Mouse (Mus musculus): ENCODE data around the gene Tmem231. TPM values are rescaled to one million over a fixed set of nuclear protein-coding genes. Genes with fewer than 3 reads are reported as not detected.

Gene Tmem231
- polyA plus RNA-seq, 1 experiment: 2.1 TPM

- no peak overlapping the region for H3K4me3 ChIP-seq (ENCODE audit: extremely low read depth, insufficient read depth, insufficient read length)
- 38% methylated on average over 7 of the region's 7 CpGs for WGBS
- H3K4me1 ChIP-seq (ENCODE audit: control insufficient read depth, insufficient read depth, insufficient read length): no peaks in the 10 kb centered on the region
These were observed 45.5 kb downstream of the Tmem231 start for GRCm38 (mm10) chr8:111888091-111888650.

DNA sequence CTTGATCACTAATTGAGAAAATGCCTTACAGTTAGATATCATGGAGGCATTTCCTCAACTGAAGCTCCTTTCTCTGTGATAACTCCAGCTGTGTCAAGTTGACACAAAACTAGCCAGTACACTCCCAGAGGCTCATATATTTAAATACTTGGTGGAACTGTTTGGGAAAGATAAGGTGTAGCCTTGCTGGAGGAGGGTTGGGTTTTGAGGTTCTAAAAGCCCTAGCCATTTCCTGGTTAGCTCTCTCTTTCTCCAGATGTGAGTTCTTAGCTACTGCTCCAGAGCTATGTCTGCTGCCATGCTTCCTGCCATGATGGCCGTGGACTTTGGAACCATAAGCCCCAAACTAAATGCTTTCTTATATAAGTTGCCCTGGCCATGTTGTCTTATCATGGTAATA is 46.2 kb downstream of the Tmem231 start:
- Histone ChIP-seq H3K27ac (ENCODE audit: insufficient read depth, low read length) (no peak overlapping the region), H3K36me3 (ENCODE audit: control insufficient read depth, insufficient read depth, low read length) (no peaks in the 10 kb centered on the region), H3K4me3 (ENCODE audit: extremely low read depth, insufficient read depth, insufficient read length) (no peak overlapping the region), H3K27me3 (ENCODE audit: control insufficient read depth, insufficient read depth, low read length) (peaks cover 1% of the 10 kb centered on the region; the same call in 1 of the 2 replicates), H3K4me1 (ENCODE audit: control insufficient read depth, insufficient read depth, insufficient read length) (no peaks in the 10 kb centered on the region)
- TF ChIP-seq POLR2A (IDR thresholded peaks at IDR 0.05; ENCODE audit: low read depth, low read length): no peak
- no peak for TF ChIP-seq CTCF (IDR thresholded peaks at IDR 0.05; ENCODE audit: extremely low read depth, insufficient read depth, insufficient read length, insufficient replicate concordance)
- no peak for DNase-seq (ENCODE audit: low read depth in 1 of 2, low spot score in 2 of 2)
- 65% methylated on average over 1 of the region's 1 CpGs for WGBS

More at GRCm38 (mm10) chr8:111888091-111888650, 45.5 kb downstream of the Tmem231 start:
- DNase-seq (ENCODE audit: low read depth in 1 of 2, low spot score in 2 of 2): no peak
- H3K27ac ChIP-seq (ENCODE audit: insufficient read depth, low read length): no peak overlapping the region
- H3K36me3 ChIP-seq (ENCODE audit: control insufficient read depth, insufficient read depth, low read length): no peaks in the 10 kb centered on the region
- peaks cover 1% of the 10 kb centered on the region; the same call in 1 of the 2 replicates for H3K27me3 ChIP-seq (ENCODE audit: control insufficient read depth, insufficient read depth, low read length)
- TF ChIP-seq POLR2A (IDR thresholded peaks at IDR 0.05; ENCODE audit: low read depth, low read length) (no peak), CTCF (IDR thresholded peaks at IDR 0.05; ENCODE audit: extremely low read depth, insufficient read depth, insufficient read length, insufficient replicate concordance) (no peak)

DNA sequence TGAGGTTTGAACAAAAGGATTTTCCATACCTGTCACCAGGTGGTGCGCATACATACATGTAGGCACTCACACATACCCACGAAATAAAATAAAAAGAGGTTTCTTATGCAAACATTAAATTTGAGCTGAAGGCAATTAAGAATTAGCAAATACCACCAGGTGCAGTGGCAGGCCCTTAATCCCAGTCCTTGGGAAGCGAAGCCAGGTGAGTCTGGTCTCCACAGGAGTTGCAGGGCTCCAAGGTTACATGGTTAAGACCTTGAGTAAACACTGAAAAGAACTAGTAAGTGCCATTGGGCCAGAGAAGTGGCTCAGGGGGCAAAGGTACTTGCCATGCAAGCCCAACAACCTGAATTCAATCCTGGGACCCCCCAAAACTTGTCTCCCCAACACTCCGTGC is 50.1 kb downstream of the Tmem231 start:
- TF ChIP-seq CTCF (IDR thresholded peaks at IDR 0.05; ENCODE audit: extremely low read depth, insufficient read depth, insufficient read length, insufficient replicate concordance) (no peak), POLR2A (IDR thresholded peaks at IDR 0.05; ENCODE audit: low read depth, low read length) (no peak)
- H3K27me3 ChIP-seq (ENCODE audit: control insufficient read depth, insufficient read depth, low read length): peaks cover 1% of the 10 kb centered on the region; the same call in 1 of the 2 replicates
- H3K27ac ChIP-seq (ENCODE audit: insufficient read depth, low read length): no peak overlapping the region
- 89% methylated on average over 4 of the region's 4 CpGs for WGBS
- DNase-seq (ENCODE audit: low read depth in 1 of 2, low spot score in 2 of 2): no peak
- no peak overlapping the region for H3K4me3 ChIP-seq (ENCODE audit: extremely low read depth, insufficient read depth, insufficient read length)
- H3K4me1 ChIP-seq (ENCODE audit: control insufficient read depth, insufficient read depth, insufficient read length): no peaks in the 10 kb centered on the region
- H3K36me3 ChIP-seq (ENCODE audit: control insufficient read depth, insufficient read depth, low read length): no peaks in the 10 kb centered on the region

DNA sequence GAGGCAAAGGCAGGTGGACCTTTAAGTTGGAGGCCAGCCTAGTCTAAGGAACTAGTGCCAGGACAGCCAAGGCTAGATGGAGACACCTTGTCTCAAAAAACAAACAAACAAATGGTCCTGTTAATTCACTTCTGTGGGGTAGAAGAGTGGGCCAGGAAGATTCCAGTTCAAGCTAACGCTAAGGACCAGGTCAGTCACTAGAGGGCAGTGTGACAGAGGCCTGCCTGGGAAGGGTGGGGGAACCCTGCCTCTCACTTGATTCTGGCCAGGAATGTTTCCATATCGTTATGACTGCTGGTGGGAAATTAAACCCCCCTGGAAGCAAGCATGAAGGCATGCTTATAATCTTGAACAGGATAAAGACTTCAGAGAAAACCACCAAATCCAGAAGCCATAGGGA is 52.1 kb downstream of the Tmem231 start:
- H3K36me3 ChIP-seq (ENCODE audit: control insufficient read depth, insufficient read depth, low read length): no peaks in the 10 kb centered on the region
- H3K27me3 ChIP-seq (ENCODE audit: control insufficient read depth, insufficient read depth, low read length): no peaks in the 10 kb centered on the region
- no peak overlapping the region for H3K27ac ChIP-seq (ENCODE audit: insufficient read depth, low read length)
- H3K4me3 ChIP-seq (ENCODE audit: extremely low read depth, insufficient read depth, insufficient read length): no peak overlapping the region
- no peaks in the 10 kb centered on the region for H3K4me1 ChIP-seq (ENCODE audit: control insufficient read depth, insufficient read depth, insufficient read length)
- DNase-seq (ENCODE audit: low read depth in 1 of 2, low spot score in 2 of 2): peak in 1 of 2 experiments; percentile 52
- WGBS: 6% methylated on average over 2 of the region's 2 CpGs
- TF ChIP-seq CTCF (IDR thresholded peaks at IDR 0.05; ENCODE audit: extremely low read depth, insufficient read depth, insufficient read length, insufficient replicate concordance) (peak; percentile 72; the same call in 1 of the 2 replicates), POLR2A (IDR thresholded peaks at IDR 0.05; ENCODE audit: low read depth, low read length) (no peak)

DNA sequence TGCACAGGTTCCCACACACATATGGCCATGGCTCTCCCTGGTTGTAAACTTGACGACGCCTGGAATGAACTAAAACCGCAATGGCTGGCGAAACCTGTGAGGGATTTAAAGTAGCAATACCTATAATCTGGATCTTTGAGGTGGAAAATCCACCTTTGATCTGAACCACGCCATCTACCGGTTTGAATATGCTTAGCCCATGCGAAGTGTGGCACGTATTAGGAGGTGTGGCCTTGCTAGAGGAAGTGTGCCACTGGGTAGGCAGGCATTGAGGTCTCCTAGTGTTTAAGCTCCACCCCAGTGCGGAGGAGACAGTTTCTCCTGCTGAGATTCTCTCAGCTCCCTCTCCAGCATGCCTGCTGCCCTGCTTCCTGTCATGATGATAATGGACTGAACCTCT is 56.0 kb downstream of the Tmem231 start:
- Histone ChIP-seq H3K27me3 (ENCODE audit: control insufficient read depth, insufficient read depth, low read length) (no peaks in the 10 kb centered on the region), H3K27ac (ENCODE audit: insufficient read depth, low read length) (no peak overlapping the region), H3K4me1 (ENCODE audit: control insufficient read depth, insufficient read depth, insufficient read length) (no peaks in the 10 kb centered on the region), H3K4me3 (ENCODE audit: extremely low read depth, insufficient read depth, insufficient read length) (no peak overlapping the region), H3K36me3 (ENCODE audit: control insufficient read depth, insufficient read depth, low read length) (no peaks in the 10 kb centered on the region)
- DNase-seq (ENCODE audit: low read depth in 1 of 2, low spot score in 2 of 2): no peak
- 74% methylated on average over 9 of the region's 9 CpGs for WGBS
- TF ChIP-seq CTCF (IDR thresholded peaks at IDR 0.05; ENCODE audit: extremely low read depth, insufficient read depth, insufficient read length, insufficient replicate concordance): no peak
- no peak for TF ChIP-seq POLR2A (IDR thresholded peaks at IDR 0.05; ENCODE audit: low read depth, low read length)

DNA sequence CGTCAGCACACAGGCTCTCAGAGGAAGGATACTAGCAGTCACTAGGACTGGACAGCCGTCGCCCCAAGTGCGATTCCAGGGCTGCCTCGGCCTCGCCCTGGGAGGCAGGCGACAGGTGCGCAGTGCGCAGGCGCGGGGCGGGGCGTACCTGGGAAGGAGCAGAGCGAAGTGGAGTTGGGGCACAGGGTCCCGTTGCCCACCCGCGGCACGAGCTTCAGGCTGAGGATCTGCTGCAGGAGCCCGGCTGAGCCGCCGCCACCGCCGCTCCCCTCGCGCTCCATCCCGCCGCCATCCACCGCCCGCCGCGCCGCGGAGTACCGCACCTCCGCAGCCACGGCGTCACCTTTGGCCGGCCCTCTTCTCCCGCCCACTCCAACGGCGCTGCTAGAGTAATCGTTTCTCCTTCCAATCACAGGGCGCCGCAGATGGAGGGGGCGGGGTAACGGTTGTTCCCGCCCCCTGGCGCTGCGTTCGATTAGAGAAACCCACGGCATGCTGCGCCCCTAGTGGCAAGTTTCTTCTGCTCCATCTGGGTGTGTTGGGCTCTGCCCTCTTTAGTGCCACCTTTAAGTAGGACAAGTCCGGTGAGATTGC is 57.2 kb downstream of the Tmem231 start, which contains the start of gene Tmem170:
Gene Tmem170, minus strand, starts transcription at position 396 of the 594 bp plus-strand sequence.
- DNase-seq (ENCODE audit: low read depth in 1 of 2, low spot score in 2 of 2): peak; percentile 96 to 97
- H3K4me3 ChIP-seq (ENCODE audit: extremely low read depth, insufficient read depth, insufficient read length): peak within 1 kb of the TSS; percentile 88
- TF ChIP-seq CTCF (IDR thresholded peaks at IDR 0.05; ENCODE audit: extremely low read depth, insufficient read depth, insufficient read length, insufficient replicate concordance) (peak; percentile 88), POLR2A (IDR thresholded peaks at IDR 0.05; ENCODE audit: low read depth, low read length) (peak; percentile 58)
- peak within 1 kb of the TSS; percentile 76 for H3K27ac ChIP-seq (ENCODE audit: insufficient read depth, low read length)
- H3K4me1 ChIP-seq (ENCODE audit: control insufficient read depth, insufficient read depth, insufficient read length): no peaks in the 10 kb centered on the region
- no peaks in the 10 kb centered on the region for H3K27me3 ChIP-seq (ENCODE audit: control insufficient read depth, insufficient read depth, low read length)
- WGBS: under 1% methylated on average over 47 of the region's 53 CpGs
- no peaks in the 10 kb centered on the region for H3K36me3 ChIP-seq (ENCODE audit: control insufficient read depth, insufficient read depth, low read length)

GRCm38 (mm10) chr8:111875758-111876157 is 57.9 kb downstream of the Tmem231 start:
- H3K4me3 ChIP-seq (ENCODE audit: extremely low read depth, insufficient read depth, insufficient read length): peak overlapping the region; percentile 88
- no peak for TF ChIP-seq POLR2A (IDR thresholded peaks at IDR 0.05; ENCODE audit: low read depth, low read length)
- TF ChIP-seq CTCF (IDR thresholded peaks at IDR 0.05; ENCODE audit: extremely low read depth, insufficient read depth, insufficient read length, insufficient replicate concordance): no peak
- WGBS: 19% methylated on average over 9 of the region's 9 CpGs
- no peak for DNase-seq (ENCODE audit: low read depth in 1 of 2, low spot score in 2 of 2)
- no peaks in the 10 kb centered on the region for H3K36me3 ChIP-seq (ENCODE audit: control insufficient read depth, insufficient read depth, low read length)
- no peaks in the 10 kb centered on the region for H3K4me1 ChIP-seq (ENCODE audit: control insufficient read depth, insufficient read depth, insufficient read length)
- H3K27me3 ChIP-seq (ENCODE audit: control insufficient read depth, insufficient read depth, low read length): no peaks in the 10 kb centered on the region
- no peak overlapping the region for H3K27ac ChIP-seq (ENCODE audit: insufficient read depth, low read length)

Data from spleen, adult 2 months (tissue).